8 mouse cellular contexts compared by ENCODE assay signal in the genomic region with DNA sequence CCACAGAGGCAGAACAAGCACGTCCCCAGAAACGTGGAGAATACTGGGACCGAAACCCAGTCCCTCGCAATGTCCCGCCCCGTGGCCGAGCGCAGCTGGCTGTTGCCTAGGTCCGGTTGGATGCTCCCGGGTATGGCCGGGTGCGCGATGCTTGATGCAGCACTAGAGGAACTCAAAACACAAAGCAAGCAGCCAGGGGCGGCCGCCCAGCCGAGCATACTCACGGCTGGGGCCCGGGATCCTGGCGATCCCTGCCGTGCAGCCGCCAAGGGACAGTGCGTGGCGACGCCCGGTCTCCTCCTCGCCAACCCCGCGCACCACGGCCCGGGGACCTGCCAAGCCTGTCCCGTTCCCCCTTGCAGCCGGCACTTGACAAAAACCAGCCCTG. TPM values are rescaled to one million over a fixed set of nuclear protein-coding genes. Genes with fewer than 3 reads are reported as not detected.
A peak's percentile ranks its signal among the peaks of the same experiment; 100 is the strongest.
DNase-seq lines count a peak whose midpoint lies in the region; ATAC-seq and TF ChIP-seq lines count a peak whose summit lies in the region.

No protein-coding gene starts in this region.

- no peak for TF ChIP-seq CTCF in layer of hippocampus, adult 2 months (conservative IDR thresholded peaks at IDR 0.05)
- no peak for TF ChIP-seq CTCF in forebrain, postnatal 0 days (IDR thresholded peaks at IDR 0.05; ENCODE audit: low read depth)

- H3K4me1 ChIP-seq in forebrain, postnatal 0 days (ENCODE audit: insufficient read depth) = peaks cover 5% of the 10 kb centered on the region; the same call in 1 of the 2 replicates
- no peaks in the 10 kb centered on the region for H3K4me1 ChIP-seq in intestine, embryonic 15.5 days (replicated peaks)
- peaks cover 60% of the 10 kb centered on the region for H3K4me1 ChIP-seq in liver, embryonic 15.5 days (replicated peaks)
- H3K4me1 ChIP-seq in neural tube, embryonic 11.5 days (ENCODE audit: control insufficient read depth, insufficient read depth, low read length) = peaks cover 4% of the 10 kb centered on the region; the same call in 1 of the 2 replicates

- H3K36me3 ChIP-seq in forebrain, postnatal 0 days (ENCODE audit: insufficient read depth) = peaks cover 6% of the 10 kb centered on the region
- no peaks in the 10 kb centered on the region for H3K36me3 ChIP-seq in intestine, embryonic 15.5 days
- H3K36me3 ChIP-seq in liver, embryonic 15.5 days (replicated peaks) = peaks cover 36% of the 10 kb centered on the region
- 0 out of 2 replicates have a peak, but pooled peaks cover 2% of the 10 kb centered on the region for H3K36me3 ChIP-seq in neural tube, embryonic 11.5 days (ENCODE audit: control insufficient read depth, insufficient read depth, low read length)

- no peak for DNase-seq in layer of hippocampus, adult 2 months (ENCODE audit: low spot score in 2 of 2)
- no peak for DNase-seq in layer of hippocampus, adult 18-20 months (ENCODE audit: low spot score in 2 of 2)
- peak; percentile 30 to 47 for DNase-seq in adrenal gland, postnatal 4 days (ENCODE audit: low spot score in 2 of 2)
- peak; percentile 81 for DNase-seq in forebrain, postnatal 0 days
- DNase-seq in neural tube, embryonic 11.5 days (ENCODE audit: low spot score) = peak; percentile 84
- DNase-seq in urinary bladder, adult 2 months (ENCODE audit: low spot score) = peak; percentile 51

- WGBS in forebrain, postnatal 0 days = 0% methylated on average over 32 of the region's 32 CpGs
- WGBS in intestine, embryonic 15.5 days = under 1% methylated on average over 32 of the region's 32 CpGs
- WGBS in liver, embryonic 15.5 days (ENCODE audit: insufficient replicate concordance) = under 1% methylated on average over 32 of the region's 32 CpGs
- WGBS in neural tube, embryonic 11.5 days = 0% methylated on average over 32 of the region's 32 CpGs

- peak overlapping the region; percentile 97 for H3K9ac ChIP-seq in forebrain, postnatal 0 days
- peak overlapping the region; percentile 75 for H3K9ac ChIP-seq in intestine, embryonic 15.5 days
- peak overlapping the region; percentile 97 for H3K9ac ChIP-seq in liver, embryonic 15.5 days
- H3K9ac ChIP-seq in neural tube, embryonic 11.5 days (ENCODE audit: low read length) = peak overlapping the region; percentile 98

- no peaks in the 10 kb centered on the region for H3K9me3 ChIP-seq in forebrain, postnatal 0 days (ENCODE audit: low read length)
- H3K9me3 ChIP-seq in intestine, embryonic 15.5 days = no peaks in the 10 kb centered on the region
- H3K9me3 ChIP-seq in liver, embryonic 15.5 days (replicated peaks) = no peaks in the 10 kb centered on the region
- no peaks in the 10 kb centered on the region for H3K9me3 ChIP-seq in neural tube, embryonic 11.5 days (ENCODE audit: control insufficient read depth, low read length)

- peak; percentile 25 for ATAC-seq in forebrain, postnatal 0 days
- ATAC-seq in intestine, embryonic 15.5 days = peak; percentile 68
- peak; percentile 63 for ATAC-seq in liver, embryonic 15.5 days (ENCODE audit: insufficient read depth)
- ATAC-seq in neural tube, embryonic 11.5 days (ENCODE audit: insufficient read depth, low FRiP score, low TSS enrichment) = peak; percentile 58

- H3K4me2 ChIP-seq in forebrain, postnatal 0 days (ENCODE audit: low read depth) = peak overlapping the region; percentile 90
- peak overlapping the region; percentile 95 for H3K4me2 ChIP-seq in intestine, embryonic 15.5 days (replicated peaks)
- peak overlapping the region; percentile 90 for H3K4me2 ChIP-seq in liver, embryonic 15.5 days
- peak overlapping the region; percentile 85 for H3K4me2 ChIP-seq in neural tube, embryonic 11.5 days (ENCODE audit: low read depth)

- H3K27me3 ChIP-seq in forebrain, postnatal 0 days (ENCODE audit: insufficient read depth, low read length) = no peaks in the 10 kb centered on the region
- no peaks in the 10 kb centered on the region for H3K27me3 ChIP-seq in intestine, embryonic 15.5 days (replicated peaks)
- H3K27me3 ChIP-seq in liver, embryonic 15.5 days = peaks cover 6% of the 10 kb centered on the region; the same call in 1 of the 2 replicates
- H3K27me3 ChIP-seq in neural tube, embryonic 11.5 days (ENCODE audit: control insufficient read depth, insufficient read depth, low read length) = no peaks in the 10 kb centered on the region

- H3K27ac ChIP-seq in layer of hippocampus, adult 2 months = no peak overlapping the region
- H3K27ac ChIP-seq in forebrain, postnatal 0 days (ENCODE audit: low read depth, low read length) = peak overlapping the region; percentile 98
- peak overlapping the region; percentile 96 for H3K27ac ChIP-seq in intestine, embryonic 15.5 days
- H3K27ac ChIP-seq in liver, embryonic 15.5 days (replicated peaks) = peak overlapping the region; percentile 99
- peak overlapping the region; percentile 99 for H3K27ac ChIP-seq in neural tube, embryonic 11.5 days (ENCODE audit: low read depth, low read length)

- H3K4me3 ChIP-seq in layer of hippocampus, adult 2 months = peak overlapping the region; percentile 60
- peak overlapping the region; percentile 83 for H3K4me3 ChIP-seq in forebrain, postnatal 0 days (ENCODE audit: low read depth, low read length)
- peak overlapping the region; percentile 64 for H3K4me3 ChIP-seq in intestine, embryonic 15.5 days (replicated peaks)
- H3K4me3 ChIP-seq in liver, embryonic 15.5 days (replicated peaks) = peak overlapping the region; percentile 82
- H3K4me3 ChIP-seq in neural tube, embryonic 11.5 days (ENCODE audit: low read depth, low read length) = peak overlapping the region; percentile 88

RNA-seq across cellular contexts. Expression of a gene that starts 0.3 kb away (rescaled TPM):
- total RNA-seq in layer of hippocampus, adult 2 months (2021) = 10 to 100 TPM in 1 of 2 experiments, 1 to 10 TPM in 1; 7.3 to 10.2 TPM
- 1 to 10 TPM; 6.3 to 6.8 TPM for total RNA-seq in layer of hippocampus, adult 18-20 months (2021)
- 100 to 1,000 TPM; 139 to 224 TPM for total RNA-seq in adrenal gland, postnatal 4 days (2021)
- total RNA-seq in forebrain, postnatal 0 days (2014; rRNA removed) = 1,087 and 1,453 TPM in 2 replicates
- 668 and 889 TPM in 2 replicates for polyA plus RNA-seq in forebrain, postnatal 0 days (2015; fragmentation: Nextera tagmentation; extraction: Ambion mirVana)
- 189 and 204 TPM in 2 replicates for polyA plus RNA-seq in intestine, embryonic 15.5 days (2015; fragmentation: Nextera tagmentation; extraction: Ambion mirVana)
- 938 and 960 TPM in 2 replicates for polyA plus RNA-seq in liver, embryonic 15.5 days (2015; fragmentation: Nextera tagmentation; extraction: Ambion mirVana)
- polyA plus RNA-seq in neural tube, embryonic 11.5 days (2014; fragmentation: Nextera tagmentation; extraction: Ambion mirVana) = 698 and 708 TPM in 2 replicates
- polyA plus RNA-seq in urinary bladder, adult 2 months (2012; rRNA removed) = 112 and 114 TPM in 2 replicates

RNA-seq across cellular contexts. Expression of a gene that starts 37.6 kb away (rescaled TPM):
- total RNA-seq in layer of hippocampus, adult 2 months (2021) = 10 to 100 TPM; 41.3 to 44.9 TPM
- 10 to 100 TPM; 44.3 to 46.4 TPM for total RNA-seq in layer of hippocampus, adult 18-20 months (2021)
- total RNA-seq in adrenal gland, postnatal 4 days (2021) = 10 to 100 TPM; 71.8 to 72.3 TPM
- total RNA-seq in forebrain, postnatal 0 days (2014; rRNA removed) = 33.7 and 35.2 TPM in 2 replicates
- 81.3 and 93.3 TPM in 2 replicates for polyA plus RNA-seq in forebrain, postnatal 0 days (2015; fragmentation: Nextera tagmentation; extraction: Ambion mirVana)
- 77.0 and 77.4 TPM in 2 replicates for polyA plus RNA-seq in intestine, embryonic 15.5 days (2015; fragmentation: Nextera tagmentation; extraction: Ambion mirVana)
- 25.0 and 27.5 TPM in 2 replicates for polyA plus RNA-seq in liver, embryonic 15.5 days (2015; fragmentation: Nextera tagmentation; extraction: Ambion mirVana)
- 59.8 and 63.0 TPM in 2 replicates for polyA plus RNA-seq in neural tube, embryonic 11.5 days (2014; fragmentation: Nextera tagmentation; extraction: Ambion mirVana)
- polyA plus RNA-seq in urinary bladder, adult 2 months (2012; rRNA removed) = 21.4 and 27.3 TPM in 2 replicates

RNA-seq across cellular contexts. Expression of a gene that starts 54.5 kb away (rescaled TPM):
- total RNA-seq in layer of hippocampus, adult 2 months (2021) = 10 to 100 TPM; 12.5 to 12.7 TPM
- 10 to 100 TPM; 13.9 to 16.4 TPM for total RNA-seq in layer of hippocampus, adult 18-20 months (2021)
- total RNA-seq in adrenal gland, postnatal 4 days (2021) = 10 to 100 TPM; 11.7 to 16.4 TPM
- 39.4 and 42.3 TPM in 2 replicates for total RNA-seq in forebrain, postnatal 0 days (2014; rRNA removed)
- polyA plus RNA-seq in forebrain, postnatal 0 days (2015; fragmentation: Nextera tagmentation; extraction: Ambion mirVana) = 16.4 and 23.1 TPM in 2 replicates
- 11.9 and 12.6 TPM in 2 replicates for polyA plus RNA-seq in intestine, embryonic 15.5 days (2015; fragmentation: Nextera tagmentation; extraction: Ambion mirVana)
- 6.6 and 10.5 TPM in 2 replicates for polyA plus RNA-seq in liver, embryonic 15.5 days (2015; fragmentation: Nextera tagmentation; extraction: Ambion mirVana)
- polyA plus RNA-seq in neural tube, embryonic 11.5 days (2014; fragmentation: Nextera tagmentation; extraction: Ambion mirVana) = 12.9 and 13.7 TPM in 2 replicates
- polyA plus RNA-seq in urinary bladder, adult 2 months (2012; rRNA removed) = 13.1 and 16.7 TPM in 2 replicates

Comparison
In these comparisons a context has a peak if more than half of its experiments do, and no peak if none do; other contexts are left out.
1. DNase-seq: peak in adrenal gland, postnatal 4 days (2 of 2), forebrain, postnatal 0 days (single experiment), neural tube, embryonic 11.5 days (single experiment) and urinary bladder, adult 2 months (single experiment); none in layer of hippocampus, adult 2 months (0 of 2) and layer of hippocampus, adult 18-20 months (0 of 2).
2. Peak in every context shown above with its lines, with median percentiles within 50 percentile points of each other: H3K4me3 ChIP-seq, ATAC-seq, H3K4me2 ChIP-seq and H3K9ac ChIP-seq.